Mouse (Mus musculus) liver, embryonic 14.5 days (tissue): ENCODE results near the gene Selenof. TPM values are rescaled to one million over a fixed set of nuclear protein-coding genes. Genes with fewer than 3 reads are reported as not detected.

Experiments used
- ATAC-seq: fragments of 200-750 bp; cut with Nextera tagmentation; 2 replicates; pipeline ENCODE4 v1.8.0; 2017; ENCODE audit warnings: moderate number of reproducible peaks, mild to moderate bottlenecking, moderate library complexity; ENCODE audit not compliant: insufficient read depth
- DNase-seq, 3 experiments: peaks; one replicate each; pipeline ENCODE4 v3.0.0-alpha.2; 2012 to 2013; ENCODE audit warnings: low read depth in 3 of 3, low spot score in 3 of 3
- H3K27ac ChIP-seq: fragments of 300-500 bp; sonication (generic); 2 replicates; pipeline ENCODE4 v1.5.1; 2014; ENCODE audit warnings: moderate library complexity, mild to moderate bottlenecking, control low read depth, inconsistent platforms
- H3K27me3 ChIP-seq: fragments of 300-500 bp; sonication (generic); 2 replicates; pipeline ENCODE4 v1.6.1; 2014; ENCODE audit warnings: mild to moderate bottlenecking, low read length, moderate library complexity; ENCODE audit not compliant: control insufficient read depth, insufficient read depth
- H3K36me3 ChIP-seq: fragments of 300-500 bp; sonication (generic); replicated peaks from 2 replicates; pipeline ENCODE4 v1.6.1; 2014; ENCODE audit warnings: low read depth; ENCODE audit not compliant: control insufficient read depth, insufficient read depth
- H3K4me1 ChIP-seq, 2 experiments: fragments of 200-500 bp in 1 of 2; fragments of 300-500 bp in 1 of 2; sonication (generic) in 1 of 2; replicated peaks; 2 replicates each; pipeline ENCODE4 v1.6.1; 2012 to 2014; ENCODE audit warnings: antibody characterized with exemption in 1 of 2, inconsistent platforms in 1 of 2, low read length in 1 of 2; ENCODE audit not compliant: control insufficient read depth in 2 of 2, insufficient read depth in 2 of 2
- H3K4me2 ChIP-seq: fragments of 300-500 bp; sonication (generic); 2 replicates; pipeline ENCODE4 v1.6.1; 2014; ENCODE audit warnings: low read depth, mild to moderate bottlenecking, control low read depth, moderate library complexity
- H3K4me3 ChIP-seq, 2 experiments: fragments of 200-500 bp in 1 of 2; fragments of 300-500 bp in 1 of 2; sonication (generic) in 1 of 2; 2 replicates each; pipeline ENCODE4 v1.5.1; 2012 to 2014; ENCODE audit warnings: low read depth in 2 of 2, low read length in 2 of 2, mild to moderate bottlenecking in 2 of 2, control low read depth in 1 of 2, inconsistent platforms in 1 of 2, moderate library complexity in 1 of 2; ENCODE audit not compliant: insufficient read depth in 1 of 2
- H3K9ac ChIP-seq: fragments of 300-500 bp; sonication (generic); replicated peaks from 2 replicates; pipeline ENCODE4 v1.6.1; 2014; ENCODE audit warnings: mild to moderate bottlenecking, control low read depth, moderate library complexity
- H3K9me3 ChIP-seq: fragments of 300-500 bp; sonication (generic); 2 replicates; pipeline ENCODE4 v1.6.1; 2016; ENCODE audit warnings: low read length, mixed read lengths; ENCODE audit not compliant: control insufficient read depth
- CTCF ChIP-seq: IDR thresholded peaks from 2 replicates; pipeline ENCODE4 v1.5.1; 2016; ENCODE audit warnings: antibody characterized with exemption, low read depth, control low read depth
- EP300 ChIP-seq: IDR thresholded peaks from 2 replicates; pipeline ENCODE4 v1.6.1; 2016; ENCODE audit warnings: antibody characterized with exemption, low read depth
- WGBS: fragments of 180-500 bp; shearing (Covaris S2); extraction: QIAGEN DNeasy Blood & Tissue Kit; methylation state at CpG from one replicate; pipeline ENCODE4 v1.1.7; 2014; ENCODE audit not compliant: insufficient replicate concordance; 5-methylcytosine and 5-hydroxymethylcytosine counted together
- polyA plus RNA-seq, 2 experiments: library from polyadenylated mRNA; depleted of rRNA in 1 of 2; stranded (reverse) in 1 of 2; unstranded in 1 of 2; fragments of >200 nt; fragmentation: Nextera tagmentation in 1 of 2; extraction: Ambion mirVana in 1 of 2; gene quantifications; 2 replicates each; pipeline versions ENCODE4 v1.2.1 to v1.2.3; 2012 to 2014

The Selenof gene
- polyA plus RNA-seq, 2 experiments, result 141 to 263 TPM

DNA sequence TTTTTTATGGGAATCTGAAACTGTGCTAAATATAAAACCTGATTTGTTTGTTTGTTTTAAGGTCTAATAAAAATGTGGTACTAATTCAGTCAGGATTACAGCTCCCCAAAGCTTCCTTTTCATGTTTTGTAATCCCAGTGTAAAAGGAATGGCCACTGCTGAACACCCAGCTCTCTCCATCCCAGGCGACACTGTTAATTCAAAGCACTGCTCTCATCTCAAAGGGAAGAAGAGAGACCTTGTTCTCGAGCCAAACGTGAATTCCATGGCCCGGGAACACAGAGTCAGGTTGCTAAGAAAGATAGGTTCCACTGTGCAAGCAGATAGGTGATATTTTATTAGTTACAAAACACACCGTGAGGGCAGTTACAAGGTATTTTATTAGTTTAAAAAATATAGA is 74.1 kb downstream of the Selenof start:
- Histone ChIP-seq H3K36me3 (no peaks in the 10 kb centered on the region), H3K27ac (no peak overlapping the region), H3K4me3 (no peak overlapping the region), H3K9me3 (no peaks in the 10 kb centered on the region), H3K9ac (no peak overlapping the region), H3K4me2 (no peak overlapping the region), H3K27me3 (no peaks in the 10 kb centered on the region), H3K4me1 (peaks cover 0 to 12% of the 10 kb centered on the region in 2 experiments; a peak in 2 of 4 replicates)
- no peak for DNase-seq
- no peak for TF ChIP-seq EP300
- no peak for TF ChIP-seq CTCF
- WGBS, result 70% methylated on average over 5 of the region's 5 CpGs
- ATAC-seq, result no peak

Other genes with a start within 250 kb of the Selenof start
- gene Hs2st1, start 123 bp upstream of the Selenof start, polyA plus RNA-seq (2012; rRNA removed), result 1.9 and 2.5 TPM in 2 replicates
- 1.7 TPM in 2 replicates for gene Hs2st1, start 123 bp upstream of the Selenof start, polyA plus RNA-seq (2014; fragmentation: Nextera tagmentation; extraction: Ambion mirVana)
- gene Sh3glb1, start 150.0 kb downstream of the Selenof start, polyA plus RNA-seq (2012; rRNA removed), result 7.8 and 11.7 TPM in 2 replicates
- 74.4 and 80.3 TPM in 2 replicates for gene Sh3glb1, start 150.0 kb downstream of the Selenof start, polyA plus RNA-seq (2014; fragmentation: Nextera tagmentation; extraction: Ambion mirVana)
- gene Clca3a1, start 190.7 kb downstream of the Selenof start, polyA plus RNA-seq (2012; rRNA removed), result 4.0 and 5.4 TPM in 2 replicates
- 3.0 and 4.2 TPM in 2 replicates for gene Clca3a1, start 190.7 kb downstream of the Selenof start, polyA plus RNA-seq (2014; fragmentation: Nextera tagmentation; extraction: Ambion mirVana)
- gene Clca3a2, start 249.2 kb downstream of the Selenof start, polyA plus RNA-seq (2012; rRNA removed), result not detected in 2 replicates
- gene Clca3a2, start 249.2 kb downstream of the Selenof start, polyA plus RNA-seq (2014; fragmentation: Nextera tagmentation; extraction: Ambion mirVana), result not detected in 2 replicates